In the genomic region with DNA sequence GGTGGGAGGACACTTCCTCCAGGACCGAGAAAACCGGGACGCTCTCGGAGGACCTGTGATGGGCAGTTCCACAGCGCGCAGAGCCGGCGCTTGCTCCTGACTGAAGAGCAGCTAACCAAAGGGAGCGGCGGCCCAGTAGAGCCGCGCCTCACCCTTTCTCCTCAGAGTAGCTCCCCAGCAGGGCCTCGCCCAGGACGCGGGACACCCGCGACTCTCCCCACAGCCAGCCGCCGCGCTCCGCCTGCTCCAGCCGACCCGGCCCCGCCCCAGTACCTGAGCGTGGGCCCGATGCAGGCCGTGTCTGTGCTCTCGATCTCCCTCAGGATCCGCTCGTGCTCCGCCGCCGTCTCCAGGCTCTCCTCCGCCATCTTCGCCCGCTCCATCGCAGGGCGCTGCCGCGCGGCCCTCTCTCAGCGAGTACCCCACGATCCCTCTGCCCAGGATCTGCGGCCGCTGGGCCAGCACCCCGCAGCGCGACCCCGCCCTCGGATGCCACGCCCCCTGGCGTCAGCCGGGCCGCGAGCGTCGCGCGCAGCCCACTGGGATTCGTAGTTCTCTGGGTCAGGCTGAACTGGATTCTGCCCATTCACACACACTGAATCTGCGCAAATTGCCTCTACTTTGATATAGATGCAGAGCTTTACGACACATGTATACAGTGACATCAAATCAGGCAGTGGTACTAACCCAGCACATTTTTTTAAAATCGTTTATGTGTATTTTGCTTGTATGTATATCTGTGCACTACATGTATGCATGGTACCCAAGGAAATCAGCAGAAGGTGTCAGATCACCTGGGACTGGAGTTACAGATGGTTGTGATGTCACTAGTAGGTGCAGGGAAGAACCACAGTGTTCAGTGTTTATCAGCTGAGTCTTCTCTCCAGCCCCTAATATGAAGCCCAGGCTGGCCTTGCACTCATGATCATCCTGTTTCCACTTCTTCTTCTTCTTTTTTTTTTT, we compare ENCODE assay signal across 8 mouse cellular contexts. TPM values are rescaled to one million over a fixed set of nuclear protein-coding genes. Genes with fewer than 3 reads are reported as not detected.
A peak's percentile ranks its signal among the peaks of the same experiment; 100 is the strongest.
DNase-seq lines count a peak whose midpoint lies in the region; ATAC-seq and TF ChIP-seq lines count a peak whose summit lies in the region.

A gene (minus strand): TSS at position 491 of the 963 bp plus-strand sequence.

- H3K9ac ChIP-seq in forebrain, embryonic 13.5 days = peak within 1 kb of the TSS; percentile 91
- peak within 1 kb of the TSS; percentile 88 for H3K9ac ChIP-seq in neural tube, embryonic 15.5 days (replicated peaks)

- H3K36me3 ChIP-seq in E14TG2a.4 (ENCODE audit: insufficient read depth, low read length) = no peaks in the 10 kb centered on the region
- H3K36me3 ChIP-seq in forebrain, embryonic 13.5 days (ENCODE audit: poor library complexity, severe bottlenecking) = no peaks in the 10 kb centered on the region
- H3K36me3 ChIP-seq in neural tube, embryonic 15.5 days = no peaks in the 10 kb centered on the region

- ATAC-seq in forebrain, embryonic 13.5 days = peak; percentile 94
- ATAC-seq in neural tube, embryonic 15.5 days (ENCODE audit: low FRiP score) = peak; percentile 94

- H3K9me3 ChIP-seq in E14TG2a.4 (ENCODE audit: low read length) = no peaks in the 10 kb centered on the region
- no peaks in the 10 kb centered on the region for H3K9me3 ChIP-seq in forebrain, embryonic 13.5 days (replicated peaks)
- H3K9me3 ChIP-seq in neural tube, embryonic 15.5 days (replicated peaks) = no peaks in the 10 kb centered on the region

- no peak for TF ChIP-seq CTCF in E14TG2a.4 (conservative IDR thresholded peaks at IDR 0.05; ENCODE audit: low read length)

- peak within 1 kb of the TSS; percentile 96 for H3K4me3 ChIP-seq in E14TG2a.4 (replicated peaks; ENCODE audit: low read length)
- H3K4me3 ChIP-seq in forebrain, embryonic 13.5 days = peak within 1 kb of the TSS; percentile 94
- H3K4me3 ChIP-seq in neural tube, embryonic 15.5 days (replicated peaks) = peak within 1 kb of the TSS; percentile 81

- peak within 1 kb of the TSS; percentile 78 for H3K27ac ChIP-seq in forebrain, embryonic 13.5 days
- peak within 1 kb of the TSS; percentile 89 for H3K27ac ChIP-seq in neural tube, embryonic 15.5 days (replicated peaks)

- intact Hi-C loops in heart, postnatal 10 days (cut with DNase I) = no loop called here

- peak; percentile 55 for DNase-seq in c-Kit-positive CD71-positive TER-119-positive erythroid progenitor cells, embryonic 14.5 days (ENCODE audit: low spot score)
- peak; percentile 90 for DNase-seq in heart, postnatal 10 days
- peak; percentile 84 for DNase-seq in layer of hippocampus, adult 11-12 months (ENCODE audit: low spot score)
- DNase-seq in lung, adult 18-20 months = peak; percentile 86
- peak; percentile 89 for DNase-seq in testis, postnatal 14 days (ENCODE audit: low spot score)

- H3K4me1 ChIP-seq in E14TG2a.4 (replicated peaks; ENCODE audit: low read depth, low read length) = peaks cover 47% of the 10 kb centered on the region
- peaks cover 20% of the 10 kb centered on the region for H3K4me1 ChIP-seq in forebrain, embryonic 13.5 days
- H3K4me1 ChIP-seq in neural tube, embryonic 15.5 days = peaks cover 21% of the 10 kb centered on the region

- under 1% methylated on average over 60 of the region's 63 CpGs for WGBS in forebrain, embryonic 13.5 days
- under 1% methylated on average over 60 of the region's 63 CpGs for whole genome bisulfite sequencing in neural tube, embryonic 15.5 days

- H3K4me2 ChIP-seq in forebrain, embryonic 13.5 days = peak within 1 kb of the TSS; percentile 87
- peak within 1 kb of the TSS; percentile 70 for H3K4me2 ChIP-seq in neural tube, embryonic 15.5 days

- H3K27me3 ChIP-seq in E14TG2a.4 (ENCODE audit: insufficient read depth, low read length) = peaks cover 13% of the 10 kb centered on the region
- no peaks in the 10 kb centered on the region for H3K27me3 ChIP-seq in forebrain, embryonic 13.5 days
- H3K27me3 ChIP-seq in neural tube, embryonic 15.5 days (replicated peaks) = no peaks in the 10 kb centered on the region

RNA-seq across cellular contexts. Expression of the gene that starts here (rescaled TPM):
- 37.4 and 42.8 TPM in 2 replicates for polyA plus RNA-seq in forebrain, embryonic 13.5 days (2015; fragmentation: Nextera tagmentation; extraction: Ambion mirVana)
- 10 to 100 TPM; 21.8 to 24.2 TPM for total RNA-seq in heart, postnatal 10 days (2021)
- polyA plus RNA-seq in neural tube, embryonic 15.5 days (2015; fragmentation: Nextera tagmentation; extraction: Ambion mirVana) = 42.4 and 44.5 TPM in 2 replicates

Comparison
In these comparisons a context has a peak if more than half of its experiments do, and no peak if none do; other contexts are left out.
1. Peak in every context shown above with its lines: DNase-seq, ATAC-seq, H3K4me3 ChIP-seq and H3K27ac ChIP-seq.